Mouse (Mus musculus) spleen, adult 2 months (tissue): Measurements from ENCODE around the gene Ecpas.

ENCODE experiments used
- CTCF ChIP-seq: fragments of 200-500 bp; IDR thresholded peaks from 2 replicates; pipeline ENCODE4 v1.5.1; 2011; ENCODE audit warnings: mild to moderate bottlenecking, inconsistent platforms; ENCODE audit not compliant: insufficient read depth, insufficient read length, insufficient replicate concordance; ENCODE audit errors: extremely low read depth
- POLR2A ChIP-seq: fragments of 200-500 bp; IDR thresholded peaks from 2 replicates; pipeline ENCODE4 v1.6.1; 2011; ENCODE audit warnings: low read depth, low read length, inconsistent platforms

DNA sequence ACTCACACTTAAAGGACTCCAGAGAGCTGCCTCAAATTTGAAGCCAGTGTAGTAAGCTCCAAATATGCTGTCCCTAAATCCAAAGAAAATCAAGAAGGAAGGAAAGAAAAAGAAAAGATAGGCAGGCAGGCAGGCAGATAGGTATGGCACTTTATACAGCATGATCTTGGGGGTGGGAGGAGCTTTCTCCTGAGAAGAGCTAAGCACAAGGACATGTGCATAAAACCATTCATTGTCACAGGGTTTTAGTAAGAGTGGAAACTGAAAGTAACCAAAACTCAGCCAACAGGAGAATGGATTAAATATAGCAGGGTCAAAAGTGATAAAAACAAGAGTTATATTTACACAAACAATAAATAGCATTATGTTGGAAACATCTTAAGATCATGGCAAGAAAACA is 14.2 kb downstream of the Ecpas start:
- TF ChIP-seq POLR2A (no peak), CTCF (no peak)
